1 mouse cellular context compared by ENCODE assay signal in the genomic region with DNA sequence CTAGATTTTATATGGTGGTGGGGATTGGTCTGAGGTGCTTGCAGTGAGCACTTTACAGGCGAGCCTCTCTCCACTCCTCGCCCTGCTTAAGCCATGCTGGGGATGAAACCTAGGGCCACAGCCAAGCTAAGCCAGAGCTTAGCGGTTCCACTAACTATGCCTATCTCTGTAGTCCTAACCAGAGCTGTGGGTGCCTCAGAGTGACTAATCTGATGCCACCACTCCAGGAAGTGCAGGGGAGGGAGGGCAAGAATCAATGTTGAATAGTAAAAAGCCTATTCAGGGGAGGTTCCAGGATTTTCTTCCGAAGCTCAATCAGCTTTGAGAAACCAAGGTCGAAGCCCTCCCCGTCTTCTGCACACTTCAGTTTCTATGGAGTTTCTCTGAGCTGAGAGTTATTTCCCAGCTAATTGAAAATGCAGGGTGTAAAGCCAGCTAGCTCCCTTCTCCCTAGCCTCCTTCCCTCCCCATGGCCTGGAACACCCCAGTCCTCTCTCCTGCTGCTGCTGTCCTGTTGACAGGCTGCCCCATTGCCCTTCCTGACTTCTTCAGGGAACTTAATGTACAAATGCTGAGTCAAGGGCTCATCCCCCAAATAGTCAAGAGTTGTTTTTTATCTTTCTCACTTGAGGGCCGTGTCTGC.
TF ChIP-seq lines count a peak whose summit lies in the region.

No protein-coding gene starts in this region.

TF ChIP-seq in MEL, 35 proteins besides CTCF, POLR2A, EP300 and RAD21:
- TF ChIP-seq TCF12 (IDR thresholded peaks at IDR 0.05; ENCODE audit: low read depth, low read length) = peak; percentile 51; the same call in 1 of the 2 replicates
- 0 out of 2 replicates have a peak, but pooled peaks have one; percentile 18 for TF ChIP-seq ETS1 (IDR thresholded peaks at IDR 0.05; ENCODE audit: low read depth, low read length)
- no peak for TF ChIP-seq ZNF384 (IDR thresholded peaks at IDR 0.05; ENCODE audit: low read depth, low read length)
- TF ChIP-seq RCOR1 (IDR thresholded peaks at IDR 0.05; ENCODE audit: low read depth, low read length) = peak; percentile 84
- TF ChIP-seq CHD2 (IDR thresholded peaks at IDR 0.05; ENCODE audit: low read length) = no peak
- TF ChIP-seq ELF1 (IDR thresholded peaks at IDR 0.05; ENCODE audit: low read depth, low read length) = peak; percentile 77
- TF ChIP-seq E2F4 (IDR thresholded peaks at IDR 0.05; ENCODE audit: borderline replicate concordance, low read depth, low read length) = no peak
- TF ChIP-seq SIN3A (IDR thresholded peaks at IDR 0.05; ENCODE audit: low read length) = 0 out of 2 replicates have a peak, but pooled peaks have one; percentile 13
- TF ChIP-seq POLR2AphosphoS2 (IDR thresholded peaks at IDR 0.05; ENCODE audit: low read length) = no peak
- TF ChIP-seq MXI1 (IDR thresholded peaks at IDR 0.05; ENCODE audit: low read depth, low read length) = no peak
- TF ChIP-seq MYB (IDR thresholded peaks at IDR 0.05; ENCODE audit: low read depth, low read length) = 0 out of 2 replicates have a peak, but pooled peaks have one; percentile 26
- no peak for TF ChIP-seq SMC3 (IDR thresholded peaks at IDR 0.05; ENCODE audit: low read depth, low read length)
- peak; percentile 62; the same call in 1 of the 2 replicates for TF ChIP-seq GATA1 (IDR thresholded peaks at IDR 0.05; ENCODE audit: low read depth, low read length)
- TF ChIP-seq ZC3H11A (IDR thresholded peaks at IDR 0.05; ENCODE audit: low read depth, low read length) = no peak
